Mouse (Mus musculus) heart, adult 9 months (tissue): ENCODE results near the gene B3gat2.

Experiments used
- DNase-seq, 2 experiments: peaks; one replicate each; pipeline ENCODE4 v3.0.0; 2022; ENCODE audit warnings: low spot score in 2 of 2

B3gat2 gene

DNA sequence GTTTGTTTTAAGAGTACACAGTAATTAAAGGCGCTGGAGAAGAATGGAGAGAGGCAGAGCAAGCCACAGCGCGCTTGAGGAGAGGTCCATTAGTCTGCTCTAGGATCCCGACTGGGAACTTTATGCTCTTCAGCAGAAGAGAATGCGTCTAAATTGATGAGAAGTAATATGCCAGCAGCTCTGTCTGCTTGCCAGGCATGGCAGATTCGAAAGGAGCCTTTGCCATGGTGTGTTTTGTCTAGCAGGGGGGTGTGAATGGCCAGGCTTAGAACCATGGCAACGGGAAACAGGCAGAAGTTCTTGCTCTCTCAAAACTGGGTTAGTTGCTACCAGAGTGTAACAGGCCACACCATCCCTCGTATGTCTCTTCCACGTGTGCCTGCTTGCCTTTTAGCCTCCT is 73.3 kb downstream of the B3gat2 start:
- no peak for DNase-seq

DNA sequence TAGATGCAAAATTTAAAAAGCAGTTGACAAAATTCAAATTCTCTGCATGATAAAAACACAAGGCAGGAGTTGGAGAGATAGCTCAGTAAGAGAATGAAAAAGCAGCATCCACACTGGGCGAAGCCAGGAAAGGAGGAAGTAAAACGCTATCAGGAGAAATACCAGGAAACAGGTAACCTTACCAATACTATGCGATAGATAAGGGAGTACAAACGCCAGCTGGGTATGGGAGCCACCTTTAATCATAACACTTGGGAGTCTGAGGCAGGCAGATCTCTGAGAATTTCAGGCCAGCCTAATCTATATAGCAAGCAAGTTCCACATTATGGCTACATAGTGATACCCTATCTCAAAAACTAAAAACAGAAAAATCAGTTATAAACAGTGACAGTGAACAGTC is 75.1 kb downstream of the B3gat2 start:
- DNase-seq = no peak

DNA sequence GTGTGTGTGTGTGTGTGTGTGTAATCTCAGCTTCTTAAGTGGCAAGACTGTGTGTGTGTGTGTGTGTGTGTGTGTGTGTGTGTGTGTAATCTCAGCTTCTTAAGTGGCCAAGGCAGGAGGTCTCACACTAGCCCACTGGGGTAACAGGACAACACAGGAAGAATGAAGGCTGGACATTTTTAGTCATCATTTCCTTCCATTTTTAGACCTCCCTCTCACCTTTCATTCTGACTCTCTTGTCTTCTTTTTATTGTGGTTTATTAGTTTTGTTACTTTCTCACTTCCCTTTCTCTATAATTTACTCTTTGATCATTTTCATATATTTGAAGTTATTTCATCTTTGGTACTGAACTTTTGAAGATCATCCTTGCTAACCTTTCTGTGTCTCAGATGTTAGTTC is 79.4 kb downstream of the B3gat2 start:
- DNase-seq = no peak

DNA sequence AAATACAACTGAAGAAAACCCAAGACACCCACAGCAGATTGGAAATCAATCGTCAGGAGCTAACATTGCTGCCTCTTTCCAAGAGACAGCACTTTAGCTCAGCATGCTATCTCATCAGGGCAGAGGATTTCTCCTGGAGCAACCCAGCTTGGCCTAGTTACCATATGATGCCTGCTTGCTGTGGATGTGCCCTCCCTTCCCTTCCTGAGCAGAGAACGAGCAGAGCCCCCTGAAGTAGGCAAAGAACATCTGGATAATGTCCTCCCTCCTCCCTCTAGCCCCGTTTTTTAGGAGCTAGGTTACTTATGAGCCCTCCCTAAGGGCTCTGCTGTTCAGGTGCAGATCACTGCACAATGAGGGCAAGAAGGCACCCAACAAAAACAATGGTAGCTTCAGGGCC is 81.1 kb downstream of the B3gat2 start:
- no peak for DNase-seq

DNA sequence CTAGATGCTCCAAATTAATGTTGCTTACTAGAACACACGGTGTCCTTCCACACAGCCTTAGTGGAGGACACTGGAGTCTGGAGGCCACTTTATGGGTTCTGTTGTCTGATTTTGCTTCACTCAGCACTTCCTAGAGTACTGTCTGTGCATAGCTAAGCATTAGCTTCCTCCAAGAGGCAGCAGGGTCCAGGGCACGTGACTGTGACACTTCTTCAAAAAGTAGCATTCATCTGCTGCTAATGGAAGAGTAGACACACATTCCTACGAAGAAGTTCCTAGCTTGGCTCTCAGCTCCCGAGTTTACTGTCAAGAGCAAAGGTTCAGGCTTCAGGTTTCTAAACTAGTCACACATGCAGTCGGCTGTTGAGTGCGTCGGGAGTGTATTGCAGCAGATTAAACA is 82.2 kb downstream of the B3gat2 start:
- peak; percentile 4 to 7 for DNase-seq

DNA sequence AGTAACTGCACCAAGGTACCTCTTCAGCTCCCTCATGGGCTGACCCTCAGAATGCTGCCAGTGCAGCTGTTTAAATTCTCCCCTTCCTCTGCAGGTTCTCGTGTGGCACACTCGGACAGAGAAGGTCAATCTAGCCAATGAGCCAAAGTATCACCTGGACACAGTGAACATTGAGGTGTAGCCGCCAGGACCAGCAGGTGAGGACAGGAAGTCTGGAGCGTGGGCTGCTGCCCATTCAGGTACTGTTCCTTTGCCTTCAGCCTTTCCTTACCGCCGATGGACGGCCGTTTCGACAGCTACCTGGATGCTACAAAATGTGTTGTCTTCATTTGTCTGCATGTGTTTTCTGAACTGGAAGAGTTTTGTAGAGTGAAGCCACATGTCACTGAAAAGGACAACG is 83.5 kb downstream of the B3gat2 start:
- DNase-seq = no peak

DNA sequence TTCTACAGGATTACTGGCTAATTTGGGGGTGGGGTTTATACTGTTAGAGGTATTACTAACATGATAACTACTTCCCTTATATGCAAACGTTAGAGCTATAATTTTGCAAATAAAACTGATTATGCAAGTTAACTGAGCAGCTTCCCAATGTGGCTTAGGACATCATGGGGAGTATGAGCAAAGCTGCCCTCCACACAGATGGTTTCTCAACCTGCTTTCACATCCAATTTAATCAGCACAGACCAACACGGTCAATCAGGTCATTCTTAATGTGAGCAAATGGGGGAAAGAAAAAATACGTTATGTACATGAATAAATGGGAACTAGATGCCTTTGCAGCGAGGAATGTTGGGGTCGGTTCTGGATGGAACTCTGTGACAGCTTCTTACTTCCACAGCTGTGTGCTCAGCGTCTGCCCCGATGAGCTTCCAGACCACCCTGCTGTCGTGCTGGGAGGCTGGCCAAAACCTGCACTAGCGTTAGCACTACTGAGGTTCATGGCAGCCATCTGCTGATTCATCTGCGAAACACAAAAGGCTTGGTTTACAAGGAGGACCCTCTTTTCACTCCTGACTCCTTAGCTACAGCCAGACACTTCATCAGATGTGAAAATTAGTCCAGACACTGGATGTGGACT is 84.6 kb downstream of the B3gat2 start:
- DNase-seq = no peak

DNA sequence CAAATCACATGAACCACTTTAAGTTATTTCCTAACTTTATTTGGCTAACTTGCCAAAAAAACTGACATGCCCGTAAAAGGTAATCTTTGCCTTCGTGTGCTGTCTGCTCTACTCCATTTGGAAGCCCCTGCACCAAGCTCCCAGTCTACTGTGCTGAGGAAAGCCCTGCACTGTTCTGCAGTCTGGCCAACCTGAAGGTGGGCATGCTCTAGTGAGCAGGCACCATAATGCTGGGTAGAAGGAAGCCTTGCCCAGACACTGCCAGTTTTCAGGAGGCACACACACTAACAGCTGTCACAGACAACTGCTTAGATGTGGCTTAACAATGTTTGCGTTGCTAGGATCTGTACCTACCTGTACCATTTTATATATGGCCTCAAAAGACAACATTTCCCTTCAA is 94.1 kb downstream of the B3gat2 start:
- DNase-seq = no peak

DNA sequence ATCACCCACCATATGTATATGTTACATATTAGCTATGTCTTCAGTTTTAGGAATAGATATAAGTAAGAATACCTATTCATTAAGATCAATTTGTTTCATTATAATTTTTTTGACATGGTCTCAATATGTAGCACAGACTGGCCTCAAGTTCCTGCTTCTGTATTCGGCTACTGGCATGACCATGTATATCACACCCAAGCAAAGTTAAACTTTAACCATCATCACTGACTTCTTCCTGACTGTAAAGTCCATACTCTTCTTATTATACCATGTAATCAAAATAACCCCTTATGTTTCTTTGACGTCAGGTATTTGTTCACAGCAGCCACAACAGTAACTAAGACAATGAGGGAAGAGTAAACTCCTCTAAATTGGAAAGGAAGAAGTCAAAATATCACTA is 99.4 kb downstream of the B3gat2 start:
- DNase-seq = no peak

DNA sequence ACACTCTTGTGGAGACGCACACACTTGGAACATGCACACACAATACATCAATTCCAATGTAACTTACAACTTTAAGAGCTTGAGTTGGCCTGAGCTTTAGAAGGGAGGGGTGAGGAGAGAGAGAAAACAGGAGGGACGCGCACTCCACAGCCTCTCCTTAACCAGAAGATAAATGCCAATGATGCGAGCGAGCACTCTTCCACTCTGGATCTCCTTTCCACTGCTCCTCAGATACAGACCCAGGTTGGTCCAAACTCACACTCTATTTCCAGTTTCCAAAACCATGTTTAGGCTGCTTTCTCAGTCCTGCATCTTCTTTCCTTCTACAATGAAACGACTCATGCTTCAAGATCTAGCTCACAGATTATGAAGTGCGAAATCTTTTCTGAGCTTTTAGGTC is 104.0 kb downstream of the B3gat2 start:
- DNase-seq = no peak

DNA sequence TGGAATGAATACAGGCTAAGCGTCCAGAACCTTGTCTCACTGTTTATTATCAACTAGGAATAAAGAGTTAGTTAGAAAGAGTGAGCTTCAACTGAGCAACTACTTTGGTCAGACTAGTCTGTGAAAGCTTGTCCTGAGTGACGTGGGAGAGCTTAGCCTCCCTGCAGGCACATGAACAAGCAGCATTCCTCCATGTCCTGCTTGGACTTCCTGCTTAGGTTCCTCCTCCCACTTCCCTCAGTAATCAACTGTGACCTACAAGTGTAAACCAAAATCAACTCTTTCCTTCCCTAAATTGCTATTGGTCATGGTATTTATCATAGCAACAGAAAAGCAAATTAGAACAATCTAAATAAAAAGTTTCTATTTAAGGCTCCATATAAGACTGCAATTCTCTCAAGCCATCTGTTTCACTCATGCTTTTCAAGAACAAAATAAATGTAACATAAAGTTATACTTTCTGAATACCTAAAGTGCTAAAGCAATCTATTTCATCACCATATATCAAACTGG is 105.9 kb downstream of the B3gat2 start:
- peak in 1 of 2 experiments; percentile 3 for DNase-seq

DNA sequence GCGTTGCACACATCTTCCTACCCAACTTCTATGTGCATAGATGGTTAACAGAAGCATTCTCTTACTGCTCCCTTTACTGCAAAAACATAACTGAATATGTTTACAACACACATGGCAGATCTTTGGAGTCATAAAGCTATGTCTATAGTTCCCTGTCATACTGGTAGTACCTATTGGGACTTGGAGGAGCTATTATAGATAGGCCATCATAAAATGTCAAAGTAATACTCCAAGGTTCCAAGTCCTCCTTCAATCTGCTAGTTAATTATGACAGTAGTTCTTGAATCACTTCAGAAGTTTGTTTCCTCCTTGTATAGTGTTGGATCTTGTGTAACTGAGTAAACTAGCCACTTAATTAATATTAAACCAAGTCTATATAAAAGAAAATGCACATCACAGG is 110.6 kb downstream of the B3gat2 start:
- no peak for DNase-seq

DNA sequence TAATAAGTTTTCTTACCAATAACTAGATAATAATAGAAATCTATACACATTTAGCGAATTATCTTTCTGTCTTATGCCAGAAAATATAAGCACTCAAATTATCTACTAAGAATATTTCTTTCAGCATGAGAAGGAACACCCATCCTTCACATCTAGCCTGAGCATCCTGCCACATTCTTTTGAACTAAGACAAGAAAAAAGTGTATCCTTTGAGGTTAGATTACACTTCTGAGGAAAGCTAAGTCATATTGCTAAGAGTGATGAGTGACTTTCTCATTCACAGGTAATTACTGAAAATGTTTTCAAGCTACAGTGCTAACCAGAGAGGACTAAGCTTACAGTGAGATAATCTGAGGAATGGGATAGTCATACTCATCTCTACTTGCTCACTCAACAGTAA is 121.1 kb downstream of the B3gat2 start:
- no peak for DNase-seq

DNA sequence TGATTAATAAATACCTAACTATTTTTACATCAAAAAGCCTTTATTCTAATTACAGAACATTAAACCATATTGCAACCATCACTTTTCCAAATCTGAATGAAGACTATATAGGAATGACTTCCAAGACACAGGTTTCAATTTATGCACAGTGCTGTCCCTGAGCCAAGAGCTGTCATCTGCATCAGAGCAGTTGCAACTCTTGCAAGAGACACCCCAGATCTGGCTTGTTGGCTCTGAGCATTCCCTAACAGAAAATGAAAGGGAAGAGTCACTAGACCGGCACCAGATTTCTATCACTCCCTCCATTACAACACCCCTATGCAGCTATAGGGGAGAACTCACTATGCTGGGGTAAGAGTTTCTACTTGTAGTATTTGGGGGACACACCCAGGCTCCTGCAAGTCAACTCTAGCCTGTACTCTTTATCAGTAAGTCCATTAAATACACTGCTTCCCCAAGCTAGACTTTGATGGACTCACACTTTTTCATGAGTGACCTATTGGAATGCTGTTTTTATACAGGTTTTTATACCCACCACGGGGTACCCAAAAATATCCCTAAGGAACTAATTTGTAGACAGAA is 122.6 kb downstream of the B3gat2 start:
- no peak for DNase-seq

DNA sequence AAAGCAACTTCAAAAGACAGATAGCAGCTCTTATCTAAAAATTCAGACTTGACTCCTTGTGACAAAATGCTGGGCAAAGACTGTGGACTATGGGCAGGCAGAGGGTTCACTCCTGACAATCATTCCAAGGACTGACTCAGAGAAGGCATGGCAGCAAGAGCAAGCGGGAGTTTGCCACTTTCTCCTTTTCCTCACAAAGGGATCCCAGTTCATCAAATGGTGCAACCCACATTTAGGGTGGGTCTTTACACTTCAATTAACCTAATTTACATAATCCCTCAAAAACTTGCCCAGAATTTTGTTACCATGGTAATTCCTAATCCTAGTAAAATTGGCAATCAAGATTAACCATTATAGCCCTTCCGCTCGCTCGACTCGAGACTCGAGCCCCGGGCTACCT is 123.4 kb downstream of the B3gat2 start:
- DNase-seq = no peak

DNA sequence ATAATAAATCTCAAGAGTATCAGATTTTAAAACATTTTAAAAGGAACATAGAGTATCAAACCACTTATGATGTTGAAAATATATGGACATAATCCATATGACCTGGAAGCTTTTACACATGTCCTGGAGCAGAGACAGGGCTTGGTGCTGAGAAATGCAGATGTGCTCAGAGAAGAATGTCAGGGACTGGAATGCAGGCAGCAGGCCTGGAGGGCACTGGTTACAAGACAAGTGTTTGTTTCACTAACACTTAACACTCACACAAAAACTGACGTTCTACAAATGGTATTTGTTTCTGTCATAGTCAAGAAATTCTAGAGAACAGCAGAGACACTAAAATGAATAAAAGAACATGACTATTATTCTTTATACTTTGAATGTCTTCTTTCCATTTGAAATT is 130.5 kb downstream of the B3gat2 start:
- DNase-seq = no peak
